Mouse (Mus musculus) hindbrain, embryonic 13.5 days (tissue): ENCODE results near the gene Ankrd44. TPM values are rescaled to one million over a fixed set of nuclear protein-coding genes. Genes with fewer than 3 reads are reported as not detected.

Experiments used
- ATAC-seq: fragments of 200-750 bp; cut with Nextera tagmentation; 2 replicates; pipeline ENCODE4 v1.8.0; 2017; ENCODE audit warnings: moderate TSS enrichment; ENCODE audit not compliant: low FRiP score
- H3K27ac ChIP-seq: fragments of 300-500 bp; sonication (generic); 2 replicates; pipeline ENCODE4 v1.5.1; 2015; ENCODE audit warnings: inconsistent platforms, mild to moderate bottlenecking, moderate library complexity
- H3K27me3 ChIP-seq: fragments of 300-500 bp; sonication (generic); 2 replicates; pipeline ENCODE4 v1.6.1; 2015; ENCODE audit warnings: mild to moderate bottlenecking, inconsistent platforms
- H3K36me3 ChIP-seq: fragments of 300-500 bp; sonication (generic); 2 replicates; pipeline ENCODE4 v1.6.1; 2015; ENCODE audit warnings: mild to moderate bottlenecking, inconsistent platforms
- H3K4me1 ChIP-seq: fragments of 300-500 bp; sonication (generic); replicated peaks from 2 replicates; pipeline ENCODE4 v1.6.1; 2015; ENCODE audit warnings: inconsistent platforms
- H3K4me2 ChIP-seq: fragments of 300-500 bp; sonication (generic); 2 replicates; pipeline ENCODE4 v1.6.1; 2015; ENCODE audit warnings: inconsistent platforms, mild to moderate bottlenecking, moderate library complexity
- H3K4me3 ChIP-seq: fragments of 300-500 bp; sonication (generic); 2 replicates; pipeline ENCODE4 v1.5.1; 2015; ENCODE audit warnings: mild to moderate bottlenecking, inconsistent platforms
- H3K9ac ChIP-seq: fragments of 300-500 bp; sonication (generic); 2 replicates; pipeline ENCODE4 v1.6.1; 2015; ENCODE audit warnings: mild to moderate bottlenecking, inconsistent platforms
- H3K9me3 ChIP-seq: fragments of 300-500 bp; sonication (generic); 2 replicates; pipeline ENCODE4 v1.6.1; 2016; ENCODE audit warnings: inconsistent platforms
- WGBS: fragments of 180-500 bp; shearing (Covaris S2); methylation state at CpG from one replicate; pipeline ENCODE4 v1.1.7; 2015; 5-methylcytosine and 5-hydroxymethylcytosine counted together
- polyA plus RNA-seq: library from polyadenylated mRNA; unstranded; fragments of >200 nt; fragmentation: Nextera tagmentation; extraction: Ambion mirVana; gene quantifications from 2 replicates; pipeline ENCODE4 v1.2.1, GENCODE M21; 2015

Gene Ankrd44
- polyA plus RNA-seq, 1 experiment from 2014 or later = 20.9 TPM

GRCm38 (mm10) chr1:54853311-54854000 lies 72.7 kb downstream of the Ankrd44 start:
- Histone ChIP-seq H3K9ac (no peak overlapping the region; the same call in 1 of the 2 replicates), H3K27ac (peak overlapping the region; percentile 19; the same call in 1 of the 2 replicates), H3K27me3 (no peaks in the 10 kb centered on the region), H3K9me3 (no peaks in the 10 kb centered on the region), H3K36me3 (no peaks in the 10 kb centered on the region), H3K4me1 (peaks cover 18% of the 10 kb centered on the region), H3K4me2 (no peak overlapping the region), H3K4me3 (no peak overlapping the region)
- peak; percentile 59; the same call in 1 of the 2 replicates for ATAC-seq
- 64% methylated on average over 11 of the region's 11 CpGs for WGBS

GRCm38 (mm10) chr1:54851610-54852009 lies 74.6 kb downstream of the Ankrd44 start:
- WGBS = 76% methylated on average over 9 of the region's 9 CpGs
- Histone ChIP-seq H3K9ac (no peak overlapping the region), H3K9me3 (no peaks in the 10 kb centered on the region), H3K4me1 (peaks cover 18% of the 10 kb centered on the region), H3K36me3 (no peaks in the 10 kb centered on the region), H3K4me3 (no peak overlapping the region), H3K4me2 (no peak overlapping the region), H3K27me3 (no peaks in the 10 kb centered on the region), H3K27ac (no peak overlapping the region)
- no peak for ATAC-seq

GRCm38 (mm10) chr1:54850077-54850476 lies 76.1 kb downstream of the Ankrd44 start:
- H3K36me3 ChIP-seq = no peaks in the 10 kb centered on the region
- no peak overlapping the region for H3K9ac ChIP-seq
- 61% methylated on average over 8 of the region's 8 CpGs for WGBS
- no peak for ATAC-seq
- no peak overlapping the region for H3K4me2 ChIP-seq
- peaks cover 18% of the 10 kb centered on the region for H3K4me1 ChIP-seq
- no peak overlapping the region for H3K4me3 ChIP-seq
- no peaks in the 10 kb centered on the region for H3K9me3 ChIP-seq
- no peaks in the 10 kb centered on the region for H3K27me3 ChIP-seq
- H3K27ac ChIP-seq = no peak overlapping the region

GRCm38 (mm10) chr1:54847238-54847637 lies 78.9 kb downstream of the Ankrd44 start:
- H3K9ac ChIP-seq = no peak overlapping the region
- H3K27ac ChIP-seq = no peak overlapping the region
- peaks cover 6% of the 10 kb centered on the region; the same call in 1 of the 2 replicates for H3K4me1 ChIP-seq
- no peaks in the 10 kb centered on the region for H3K36me3 ChIP-seq
- no peaks in the 10 kb centered on the region for H3K27me3 ChIP-seq
- H3K4me2 ChIP-seq = no peak overlapping the region
- no peak for ATAC-seq
- H3K9me3 ChIP-seq = no peaks in the 10 kb centered on the region
- H3K4me3 ChIP-seq = no peak overlapping the region
- WGBS = 90% methylated on average over 1 of the region's 1 CpGs

GRCm38 (mm10) chr1:54846346-54847000 lies 79.7 kb downstream of the Ankrd44 start:
- peaks cover 9% of the 10 kb centered on the region for H3K4me1 ChIP-seq
- no peak for ATAC-seq
- 82% methylated on average over 5 of the region's 5 CpGs for WGBS

GRCm38 (mm10) chr1:54844361-54844760 lies 81.8 kb downstream of the Ankrd44 start:
- H3K9me3 ChIP-seq = no peaks in the 10 kb centered on the region
- H3K27ac ChIP-seq = no peak overlapping the region
- H3K27me3 ChIP-seq = no peaks in the 10 kb centered on the region
- no peak overlapping the region for H3K4me3 ChIP-seq
- 89% methylated on average over 1 of the region's 1 CpGs for WGBS
- H3K9ac ChIP-seq = no peak overlapping the region
- no peaks in the 10 kb centered on the region for H3K36me3 ChIP-seq
- peaks cover 9% of the 10 kb centered on the region for H3K4me1 ChIP-seq
- ATAC-seq = no peak
- H3K4me2 ChIP-seq = no peak overlapping the region

More at GRCm38 (mm10) chr1:54846346-54847000, 79.7 kb downstream of the Ankrd44 start:
- H3K4me2 ChIP-seq = no peak overlapping the region
- H3K27me3 ChIP-seq = no peaks in the 10 kb centered on the region
- H3K27ac ChIP-seq = no peak overlapping the region
- H3K4me3 ChIP-seq = no peak overlapping the region
- H3K9ac ChIP-seq = no peak overlapping the region
- no peaks in the 10 kb centered on the region for H3K9me3 ChIP-seq
- H3K36me3 ChIP-seq = no peaks in the 10 kb centered on the region

- Histone ChIP-seq H3K4me2 (no peak overlapping the region), H3K4me1 (peaks cover 9% of the 10 kb centered on the region), H3K27me3 (no peaks in the 10 kb centered on the region), H3K4me3 (no peak overlapping the region), H3K9me3 (no peaks in the 10 kb centered on the region), H3K9ac (no peak overlapping the region), H3K36me3 (no peaks in the 10 kb centered on the region), H3K27ac (no peak overlapping the region)
- ATAC-seq = no peak
- WGBS = 74% methylated on average over 7 of the region's 7 CpGs
Observed at GRCm38 (mm10) chr1:54842765-54843461, 83.3 kb downstream of the Ankrd44 start.

GRCm38 (mm10) chr1:54841788-54842187 lies 84.4 kb downstream of the Ankrd44 start:
- no peaks in the 10 kb centered on the region for H3K9me3 ChIP-seq
- H3K4me2 ChIP-seq = no peak overlapping the region
- H3K4me3 ChIP-seq = no peak overlapping the region
- H3K4me1 ChIP-seq = peaks cover 9% of the 10 kb centered on the region
- WGBS = 56% methylated on average over 5 of the region's 5 CpGs
- 0 out of 2 replicates have a peak overlapping the region, but pooled peaks have one; percentile 29 for H3K9ac ChIP-seq
- no peaks in the 10 kb centered on the region for H3K27me3 ChIP-seq
- ATAC-seq = 0 out of 2 replicates have a peak, but pooled peaks have one; percentile 24
- H3K27ac ChIP-seq = no peak overlapping the region
- no peaks in the 10 kb centered on the region for H3K36me3 ChIP-seq

- H3K9ac ChIP-seq = no peak overlapping the region
- no peak overlapping the region for H3K4me2 ChIP-seq
- no peak overlapping the region for H3K27ac ChIP-seq
- 86% methylated on average over 2 of the region's 2 CpGs for WGBS
- no peak overlapping the region for H3K4me3 ChIP-seq
- no peaks in the 10 kb centered on the region for H3K36me3 ChIP-seq
- ATAC-seq = no peak
- no peaks in the 10 kb centered on the region for H3K9me3 ChIP-seq
- H3K27me3 ChIP-seq = no peaks in the 10 kb centered on the region
- H3K4me1 ChIP-seq = peaks cover 9% of the 10 kb centered on the region
Observed at GRCm38 (mm10) chr1:54840040-54840439, 86.1 kb downstream of the Ankrd44 start.

GRCm38 (mm10) chr1:54838486-54838805 lies 87.7 kb downstream of the Ankrd44 start:
- Histone ChIP-seq H3K27me3 (no peaks in the 10 kb centered on the region), H3K4me2 (no peak overlapping the region), H3K27ac (no peak overlapping the region), H3K36me3 (no peaks in the 10 kb centered on the region), H3K4me3 (no peak overlapping the region), H3K4me1 (peaks cover 9% of the 10 kb centered on the region), H3K9ac (no peak overlapping the region), H3K9me3 (no peaks in the 10 kb centered on the region)
- no peak for ATAC-seq
- 91% methylated on average over 6 of the region's 6 CpGs for WGBS

- H3K4me2 ChIP-seq = no peak overlapping the region
- no peaks in the 10 kb centered on the region for H3K36me3 ChIP-seq
- H3K27ac ChIP-seq = no peak overlapping the region
- no peak overlapping the region for H3K4me3 ChIP-seq
- WGBS = 93% methylated on average over 17 of the region's 17 CpGs
- ATAC-seq = no peak
- H3K4me1 ChIP-seq = peaks cover 4% of the 10 kb centered on the region
- H3K9me3 ChIP-seq = no peaks in the 10 kb centered on the region
- H3K27me3 ChIP-seq = no peaks in the 10 kb centered on the region
- H3K9ac ChIP-seq = no peak overlapping the region
Observed at GRCm38 (mm10) chr1:54837721-54838485, 88.3 kb downstream of the Ankrd44 start.

- ATAC-seq = no peak
- 90% methylated on average over 6 of the region's 6 CpGs for WGBS
- no peaks in the 10 kb centered on the region for H3K27me3 ChIP-seq
- no peak overlapping the region for H3K4me3 ChIP-seq
- no peaks in the 10 kb centered on the region for H3K4me1 ChIP-seq
- no peak overlapping the region for H3K27ac ChIP-seq
- H3K9ac ChIP-seq = no peak overlapping the region
- no peak overlapping the region for H3K4me2 ChIP-seq
- no peaks in the 10 kb centered on the region for H3K9me3 ChIP-seq
- no peaks in the 10 kb centered on the region for H3K36me3 ChIP-seq
Observed at GRCm38 (mm10) chr1:54835661-54836205, 90.5 kb downstream of the Ankrd44 start.
